Mouse (Mus musculus): ENCODE results near the gene Selenov. TPM values are rescaled to one million over a fixed set of nuclear protein-coding genes. Genes with fewer than 3 reads are reported as not detected.
A peak's percentile ranks its signal among the peaks of the same experiment; 100 is the strongest.
"Not testable (repeated sequence)": the region's sequence is repeated elsewhere in the genome, so short reads cannot be mapped to it uniquely, and the experiment has no call there.

Selenov gene
- total RNA-seq, 2 experiments from 2014 or later, result 0.27 to 1.8 TPM

GRCm38 (mm10) chr7:28294481-28294880, 3.5 kb upstream of the Selenov start:
- DNase-seq, result peak; percentile 64 to 74

- no peak for DNase-seq
Measured at GRCm38 (mm10) chr7:28290165-28290564, 821 bp downstream of the Selenov start.

- no peak for DNase-seq
Measured at GRCm38 (mm10) chr7:28280630-28281029, 10.4 kb downstream of the Selenov start.

- no peak for DNase-seq
Measured at GRCm38 (mm10) chr7:28278279-28278652, 12.7 kb downstream of the Selenov start.

GRCm38 (mm10) chr7:28277615-28278278, 13.2 kb downstream of the Selenov start, which contains the start of gene Eid2b:
TSS of gene Eid2b (plus strand) at chr7:28277739.
- DNase-seq, result peak; percentile 95

GRCm38 (mm10) chr7:28277237-28277614, 13.8 kb downstream of the Selenov start:
- DNase-seq, result no peak

GRCm38 (mm10) chr7:28271761-28272160, 19.2 kb downstream of the Selenov start:
- DNase-seq, result no peak

- no peak for DNase-seq
Measured at GRCm38 (mm10) chr7:28269355-28269754, 21.6 kb downstream of the Selenov start.

- no peak for DNase-seq
Measured at GRCm38 (mm10) chr7:28268576-28268975, 22.4 kb downstream of the Selenov start.

GRCm38 (mm10) chr7:28268042-28268531, 22.9 kb downstream of the Selenov start:
- peak; percentile 51 to 56 for DNase-seq

- peak; percentile 90 for DNase-seq
Measured at GRCm38 (mm10) chr7:28267129-28268041, 23.6 kb downstream of the Selenov start, which contains the start of gene Eid2. TSS of gene Eid2 (plus strand) at chr7:28267881.

GRCm38 (mm10) chr7:28265391-28265790, 25.6 kb downstream of the Selenov start:
- DNase-seq, result no peak

GRCm38 (mm10) chr7:28263786-28264185, 27.2 kb downstream of the Selenov start:
- DNase-seq, result no peak

- DNase-seq, result no peak
Measured at GRCm38 (mm10) chr7:28262861-28263260, 28.1 kb downstream of the Selenov start.

- no peak for DNase-seq
Measured at GRCm38 (mm10) chr7:28255476-28255875, 35.5 kb downstream of the Selenov start.

GRCm38 (mm10) chr7:28254591-28254990, 36.4 kb downstream of the Selenov start:
- DNase-seq, result no peak

- no peak for DNase-seq
Measured at GRCm38 (mm10) chr7:28251976-28252375, 39.0 kb downstream of the Selenov start.

GRCm38 (mm10) chr7:28248957-28249356, 42.0 kb downstream of the Selenov start:
- DNase-seq, result no peak

- DNase-seq, result not testable (repeated sequence)
Measured at GRCm38 (mm10) chr7:28243943-28244342, 47.0 kb downstream of the Selenov start.

Measured in layer of hippocampus, postnatal 36 days (tissue).